Comparison of ENCODE assay signal across 8 mouse cellular contexts in the genomic region with DNA sequence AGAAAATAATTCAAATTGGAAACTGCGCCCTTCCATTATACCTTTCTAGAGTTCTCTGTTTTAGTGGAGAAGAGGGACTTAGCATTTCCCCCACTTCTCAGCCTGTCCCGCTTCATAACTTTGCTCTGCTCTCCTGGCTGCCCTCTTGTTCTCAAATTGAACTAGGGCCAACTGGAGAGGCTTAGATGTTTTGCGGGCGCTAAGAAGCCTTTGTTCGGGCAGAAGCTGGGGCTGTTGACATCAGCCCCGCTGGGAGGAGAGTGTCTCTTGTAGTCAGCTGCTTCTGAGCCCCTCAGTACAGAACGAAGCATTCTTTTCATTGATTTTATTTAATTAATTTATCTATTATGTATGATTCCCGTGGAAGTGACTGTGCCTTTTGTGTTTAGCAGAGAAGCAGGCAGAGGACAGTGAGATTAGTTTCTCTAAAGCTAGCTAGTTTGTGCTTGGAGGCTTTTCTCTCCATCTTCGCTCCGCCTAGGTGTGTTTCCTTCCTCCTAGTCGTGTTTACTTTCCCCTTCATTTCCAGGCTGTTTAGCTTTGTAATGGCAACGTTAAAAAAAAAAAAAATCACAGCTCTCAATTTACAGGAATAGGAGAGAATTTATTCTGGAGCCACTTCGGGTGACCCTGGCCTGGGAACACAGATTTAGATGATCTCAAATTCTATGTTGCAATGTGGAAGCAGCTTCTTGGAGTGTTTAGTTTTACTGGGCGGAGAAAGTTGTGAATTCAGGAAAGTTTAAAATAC. TPM values are rescaled to one million over a fixed set of nuclear protein-coding genes. Genes with fewer than 3 reads are reported as not detected.
A peak's percentile ranks its signal among the peaks of the same experiment; 100 is the strongest.
DNase-seq lines count a peak whose midpoint lies in the region; ATAC-seq and TF ChIP-seq lines count a peak whose summit lies in the region.

No protein-coding gene starts in this region.

- H3K9ac ChIP-seq in embryonic facial prominence, embryonic 13.5 days = peak overlapping the region; percentile 94
- H3K9ac ChIP-seq in midbrain, embryonic 13.5 days (replicated peaks) = peak overlapping the region; percentile 93

- H3K4me1 ChIP-seq in E14TG2a.4 (replicated peaks; ENCODE audit: low read depth, low read length) = peaks cover 71% of the 10 kb centered on the region
- peaks cover 44% of the 10 kb centered on the region for H3K4me1 ChIP-seq in embryonic facial prominence, embryonic 13.5 days
- peaks cover 39% of the 10 kb centered on the region for H3K4me1 ChIP-seq in midbrain, embryonic 13.5 days (replicated peaks)

- H3K27ac ChIP-seq in embryonic facial prominence, embryonic 13.5 days = peak overlapping the region; percentile 90
- H3K27ac ChIP-seq in midbrain, embryonic 13.5 days = peak overlapping the region; percentile 92

- DNase-seq in B cell, adult 2 months = peak; percentile 20 to 26
- DNase-seq in heart, postnatal 36 days = peak; percentile 43 to 63
- DNase-seq in left cerebral cortex, postnatal 36 days (ENCODE audit: low spot score in 2 of 2) = peak; percentile 21 to 30
- peak; percentile 59 for DNase-seq in thymus, postnatal 14 days
- DNase-seq in c-Kit-positive CD71-positive TER-119-positive erythroid progenitor cells, embryonic 14.5 days (ENCODE audit: low spot score) = no peak

- 6% methylated on average over 14 of the region's 14 CpGs for WGBS in embryonic facial prominence, embryonic 13.5 days
- WGBS in midbrain, embryonic 13.5 days = 7% methylated on average over 14 of the region's 14 CpGs

- no peak for ATAC-seq in embryonic facial prominence, embryonic 13.5 days (ENCODE audit: insufficient number of reproducible peaks, insufficient read depth, low FRiP score, low TSS enrichment, low read depth)
- peak; percentile 19; the same call in 1 of the 2 replicates for ATAC-seq in midbrain, embryonic 13.5 days

- intact Hi-C loops in heart, postnatal 36 days (cut with DNase I) = loop anchor here (2.0 to 5.0 kb wide), 3 partner anchors 64 to 176 kb away; no protein-coding TSS in a partner anchor
- intact Hi-C loops in left cerebral cortex, postnatal 36 days (cut with DNase I) = loop anchor here (5.0 kb wide), 2 partner anchors 46 to 74 kb away; no protein-coding TSS in a partner anchor

- peaks cover 49% of the 10 kb centered on the region for H3K27me3 ChIP-seq in E14TG2a.4 (ENCODE audit: insufficient read depth, low read length)
- no peaks in the 10 kb centered on the region for H3K27me3 ChIP-seq in embryonic facial prominence, embryonic 13.5 days
- H3K27me3 ChIP-seq in midbrain, embryonic 13.5 days = no peaks in the 10 kb centered on the region

- no peaks in the 10 kb centered on the region for H3K36me3 ChIP-seq in E14TG2a.4 (ENCODE audit: insufficient read depth, low read length)
- H3K36me3 ChIP-seq in embryonic facial prominence, embryonic 13.5 days = no peaks in the 10 kb centered on the region
- H3K36me3 ChIP-seq in midbrain, embryonic 13.5 days = no peaks in the 10 kb centered on the region

- H3K4me3 ChIP-seq in E14TG2a.4 (replicated peaks; ENCODE audit: low read length) = peak overlapping the region; percentile 95
- peak overlapping the region; percentile 75 for H3K4me3 ChIP-seq in embryonic facial prominence, embryonic 13.5 days
- peak overlapping the region; percentile 76 for H3K4me3 ChIP-seq in midbrain, embryonic 13.5 days (replicated peaks)

- peak overlapping the region; percentile 85 for H3K4me2 ChIP-seq in embryonic facial prominence, embryonic 13.5 days
- peak overlapping the region; percentile 72 for H3K4me2 ChIP-seq in midbrain, embryonic 13.5 days (replicated peaks)

- no peaks in the 10 kb centered on the region for H3K9me3 ChIP-seq in E14TG2a.4 (ENCODE audit: low read length)
- no peaks in the 10 kb centered on the region for H3K9me3 ChIP-seq in embryonic facial prominence, embryonic 13.5 days
- no peaks in the 10 kb centered on the region for H3K9me3 ChIP-seq in midbrain, embryonic 13.5 days

- TF ChIP-seq CTCF in E14TG2a.4 (conservative IDR thresholded peaks at IDR 0.05; ENCODE audit: low read length) = no peak

RNA-seq across cellular contexts. Expression of a gene that starts 2.2 kb away (rescaled TPM):
- 17.2 and 19.6 TPM in 2 replicates for polyA plus RNA-seq in embryonic facial prominence, embryonic 13.5 days (2015; fragmentation: Nextera tagmentation; extraction: Ambion mirVana)
- 1 to 10 TPM; 9.2 to 10.0 TPM for total RNA-seq in heart, postnatal 36 days (2021)
- 10 to 100 TPM; 15.5 to 17.3 TPM for total RNA-seq in left cerebral cortex, postnatal 36 days (2021)
- polyA plus RNA-seq in midbrain, embryonic 13.5 days (2015; fragmentation: Nextera tagmentation; extraction: Ambion mirVana) = 43.1 and 44.5 TPM in 2 replicates
